Mouse (Mus musculus): Measurements from ENCODE around the gene Ccdc117. TPM values are rescaled to one million over a fixed set of nuclear protein-coding genes. Genes with fewer than 3 reads are reported as not detected.

Gene Ccdc117
- total and polyA plus RNA-seq, 2 experiments from 2014 or later, result 7.3 to 9.7 TPM

DNA sequence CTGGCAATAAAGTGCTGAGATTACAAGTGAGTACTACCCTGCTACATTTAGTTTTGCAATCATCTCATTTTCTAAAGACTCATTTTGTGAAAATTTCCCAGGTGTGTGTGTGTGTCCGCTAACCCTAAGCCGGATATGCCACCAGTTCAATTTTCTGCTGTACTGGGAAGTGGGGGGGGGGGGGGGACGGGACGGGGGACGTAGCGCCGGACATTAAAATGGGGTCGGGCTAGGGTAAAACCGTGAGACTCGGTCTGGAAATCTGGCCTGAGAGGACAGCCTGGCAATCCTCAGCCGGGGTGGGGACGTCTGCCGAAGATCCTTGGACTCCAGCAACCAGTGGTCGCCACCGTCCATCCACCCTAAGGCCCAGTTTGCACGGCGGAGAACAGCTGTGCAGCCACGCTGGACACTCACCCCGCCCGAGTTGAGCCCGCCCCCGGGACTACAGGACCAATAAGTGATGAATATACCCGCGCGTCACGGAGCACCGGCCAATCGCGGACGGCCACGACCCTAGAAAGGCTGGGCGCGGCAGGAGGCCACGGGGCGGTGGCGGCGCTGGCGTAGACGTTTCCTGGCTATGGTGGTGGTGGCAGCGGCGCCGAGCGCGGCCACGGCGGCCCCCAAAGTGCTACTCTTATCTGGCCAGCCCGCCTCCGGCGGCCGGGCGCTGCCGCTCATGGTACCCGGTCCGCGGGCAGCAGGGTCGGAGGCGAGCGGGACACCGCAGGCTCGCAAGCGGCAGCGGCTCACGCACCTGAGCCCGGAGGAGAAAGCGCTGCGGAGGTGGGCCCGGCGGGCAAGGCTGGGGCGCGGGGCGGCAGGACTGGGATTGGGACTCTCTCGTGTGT, 21.3 kb downstream of the Ccdc117 start, which contains the start of gene Xbp1:
Xbp1 (plus strand) TSS at position 248 of the 854 bp plus-strand sequence.
- TF ChIP-seq EP300 (IDR thresholded peaks at IDR 0.05; ENCODE audit: low read depth) (peak; percentile 26; the same call in 1 of the 2 replicates), CTCF (IDR thresholded peaks at IDR 0.05; ENCODE audit: low read depth) (no peak)
- DNase-seq (ENCODE audit: low spot score) (peak; percentile 94), ATAC-seq (ENCODE audit: insufficient read depth, low read depth) (peak; percentile 97)
- H3K4me1 ChIP-seq (ENCODE audit: control insufficient read depth, insufficient read depth), result 0 out of 2 replicates have a peak, but pooled peaks cover 3% of the 10 kb centered on the region
- peak within 1 kb of the TSS; percentile 94 for H3K4me3 ChIP-seq (ENCODE audit: low read depth, low read length)
- no peaks in the 10 kb centered on the region for H3K27me3 ChIP-seq (ENCODE audit: control insufficient read depth, insufficient read depth, low read length)
- H3K9me3 ChIP-seq (replicated peaks; ENCODE audit: control insufficient read depth, low read length), result no peaks in the 10 kb centered on the region
- H3K36me3 ChIP-seq (replicated peaks; ENCODE audit: control insufficient read depth, insufficient read depth, low read length), result peaks cover 35% of the 10 kb centered on the region
- peak within 1 kb of the TSS; percentile 96 for H3K27ac ChIP-seq (ENCODE audit: low read depth)
- H3K4me2 ChIP-seq (ENCODE audit: low read depth, low read length), result peak within 1 kb of the TSS; percentile 68
- WGBS, result under 1% methylated on average over 69 of the region's 72 CpGs
- H3K9ac ChIP-seq (replicated peaks; ENCODE audit: low read depth, low read length), result peak within 1 kb of the TSS; percentile 91

DNA sequence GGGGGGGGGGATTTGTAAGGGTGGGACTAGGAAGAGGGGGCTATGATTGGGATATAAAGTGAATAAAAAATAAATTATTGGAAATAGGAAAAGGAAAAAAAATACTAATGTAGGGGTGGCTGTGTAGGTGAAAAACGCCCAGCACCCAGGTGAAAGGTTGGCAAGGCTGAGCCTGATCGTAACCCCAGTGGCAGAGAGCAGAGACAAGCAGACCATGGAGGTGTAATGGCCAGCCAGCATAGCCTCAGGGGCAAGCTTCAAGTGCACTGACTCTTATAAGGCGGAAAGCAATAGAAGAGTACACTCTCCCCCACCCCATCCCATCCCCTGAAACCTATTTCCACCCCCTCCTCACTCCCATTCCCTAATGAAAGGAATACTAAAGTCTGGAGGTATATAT, 22.3 kb downstream of the Ccdc117 start:
- Histone ChIP-seq H3K9me3 (replicated peaks; ENCODE audit: control insufficient read depth, low read length) (no peaks in the 10 kb centered on the region), H3K27me3 (ENCODE audit: control insufficient read depth, insufficient read depth, low read length) (no peaks in the 10 kb centered on the region), H3K27ac (ENCODE audit: low read depth) (peak overlapping the region; percentile 96), H3K4me2 (ENCODE audit: low read depth, low read length) (peak overlapping the region; percentile 68; the same call in 1 of the 2 replicates), H3K36me3 (replicated peaks; ENCODE audit: control insufficient read depth, insufficient read depth, low read length) (peaks cover 26% of the 10 kb centered on the region), H3K4me3 (ENCODE audit: low read depth, low read length) (no peak overlapping the region), H3K4me1 (ENCODE audit: control insufficient read depth, insufficient read depth) (0 out of 2 replicates have a peak, but pooled peaks cover 3% of the 10 kb centered on the region), H3K9ac (replicated peaks; ENCODE audit: low read depth, low read length) (no peak overlapping the region)
- DNase-seq (ENCODE audit: low spot score) (no peak), ATAC-seq (ENCODE audit: insufficient read depth, low read depth) (no peak)
- TF ChIP-seq EP300 (IDR thresholded peaks at IDR 0.05; ENCODE audit: low read depth) (no peak), CTCF (IDR thresholded peaks at IDR 0.05; ENCODE audit: low read depth) (no peak)
- 67% methylated on average over 3 of the region's 3 CpGs for WGBS

DNA sequence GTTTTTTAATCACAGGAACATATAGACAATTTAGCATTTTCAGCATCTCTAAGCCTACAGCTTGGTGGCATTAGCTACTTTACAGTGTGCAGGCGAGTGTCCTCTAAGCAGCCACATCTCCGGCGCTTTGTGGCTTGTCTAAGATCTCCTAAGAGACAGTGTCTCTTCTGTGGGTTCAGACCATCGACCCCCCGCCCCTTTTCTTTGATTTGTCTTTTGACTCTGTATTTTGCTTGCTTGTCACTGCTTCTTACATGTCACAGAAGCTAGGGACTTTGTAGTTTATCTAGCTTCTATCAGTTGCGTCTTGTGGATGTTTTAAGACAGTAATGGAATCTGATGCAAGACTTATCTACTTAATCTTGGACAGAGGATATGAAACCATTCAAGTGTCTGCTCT, 24.6 kb downstream of the Ccdc117 start:
- no peak overlapping the region for H3K4me3 ChIP-seq (ENCODE audit: low read depth, low read length)
- 0 out of 2 replicates have a peak, but pooled peaks cover 3% of the 10 kb centered on the region for H3K4me1 ChIP-seq (ENCODE audit: control insufficient read depth, insufficient read depth)
- no peak overlapping the region for H3K4me2 ChIP-seq (ENCODE audit: low read depth, low read length)
- H3K27ac ChIP-seq (ENCODE audit: low read depth), result no peak overlapping the region
- ATAC-seq (ENCODE audit: insufficient read depth, low read depth) (no peak), DNase-seq (ENCODE audit: low spot score) (no peak)
- H3K27me3 ChIP-seq (ENCODE audit: control insufficient read depth, insufficient read depth, low read length), result no peaks in the 10 kb centered on the region
- no peaks in the 10 kb centered on the region for H3K9me3 ChIP-seq (replicated peaks; ENCODE audit: control insufficient read depth, low read length)
- H3K9ac ChIP-seq (replicated peaks; ENCODE audit: low read depth, low read length), result no peak overlapping the region
- H3K36me3 ChIP-seq (replicated peaks; ENCODE audit: control insufficient read depth, insufficient read depth, low read length), result 0 out of 2 replicates have a peak, but pooled peaks cover 2% of the 10 kb centered on the region
- TF ChIP-seq EP300 (IDR thresholded peaks at IDR 0.05; ENCODE audit: low read depth) (no peak), CTCF (IDR thresholded peaks at IDR 0.05; ENCODE audit: low read depth) (no peak)
- 71% methylated on average over 6 of the region's 6 CpGs for WGBS

DNA sequence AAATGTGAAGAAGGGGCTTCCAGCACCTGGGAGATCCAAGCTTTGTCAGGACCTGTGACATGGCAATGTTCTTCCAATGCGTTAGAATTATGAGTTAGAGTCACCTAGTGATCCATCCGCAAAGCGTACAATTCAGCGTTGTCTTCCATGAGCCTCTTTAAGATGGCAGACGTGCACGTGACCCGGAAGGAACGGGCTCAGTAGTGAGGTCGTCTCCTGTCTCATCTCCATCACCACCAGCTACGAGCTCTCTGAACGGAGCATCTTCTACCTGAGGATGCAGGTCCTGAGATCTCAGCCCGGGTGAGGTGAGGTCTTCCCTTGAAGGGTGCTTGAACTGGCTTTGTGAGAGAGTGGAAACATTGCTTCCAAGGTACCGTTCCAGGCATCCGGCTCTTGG, 25.4 kb downstream of the Ccdc117 start:
- Histone ChIP-seq H3K9me3 (replicated peaks; ENCODE audit: control insufficient read depth, low read length) (no peaks in the 10 kb centered on the region), H3K36me3 (replicated peaks; ENCODE audit: control insufficient read depth, insufficient read depth, low read length) (no peaks in the 10 kb centered on the region), H3K4me1 (ENCODE audit: control insufficient read depth, insufficient read depth) (no peaks in the 10 kb centered on the region), H3K27me3 (ENCODE audit: control insufficient read depth, insufficient read depth, low read length) (no peaks in the 10 kb centered on the region), H3K4me3 (ENCODE audit: low read depth, low read length) (no peak overlapping the region), H3K4me2 (ENCODE audit: low read depth, low read length) (no peak overlapping the region), H3K27ac (ENCODE audit: low read depth) (no peak overlapping the region), H3K9ac (replicated peaks; ENCODE audit: low read depth, low read length) (no peak overlapping the region)
- DNase-seq (ENCODE audit: low spot score) (no peak), ATAC-seq (ENCODE audit: insufficient read depth, low read depth) (no peak)
- WGBS, result 90% methylated on average over 14 of the region's 14 CpGs
- TF ChIP-seq CTCF (IDR thresholded peaks at IDR 0.05; ENCODE audit: low read depth) (no peak), EP300 (IDR thresholded peaks at IDR 0.05; ENCODE audit: low read depth) (no peak)

DNA sequence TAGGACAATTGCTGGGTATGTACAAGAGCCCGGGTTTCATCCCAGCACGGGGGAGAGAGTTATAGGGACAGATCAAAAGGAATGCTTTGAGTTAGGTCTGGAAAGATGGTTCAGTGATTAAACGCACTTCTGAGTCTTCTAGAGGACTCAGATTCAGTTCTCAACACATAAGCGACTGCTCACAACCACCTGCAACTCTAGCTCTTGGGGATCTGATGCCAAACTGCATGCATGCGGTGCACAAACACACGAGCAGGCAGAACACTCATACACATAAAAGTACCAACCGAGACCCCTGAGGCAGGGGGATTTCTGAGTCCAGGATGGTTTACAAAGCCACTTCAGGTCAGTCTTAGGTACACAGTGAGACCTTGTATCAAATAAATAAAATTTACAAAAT, 25.8 kb downstream of the Ccdc117 start:
- H3K9ac ChIP-seq (replicated peaks; ENCODE audit: low read depth, low read length), result no peak overlapping the region
- TF ChIP-seq CTCF (IDR thresholded peaks at IDR 0.05; ENCODE audit: low read depth) (no peak), EP300 (IDR thresholded peaks at IDR 0.05; ENCODE audit: low read depth) (no peak)
- 82% methylated on average over 7 of the region's 7 CpGs for WGBS
- DNase-seq (ENCODE audit: low spot score) (no peak), ATAC-seq (ENCODE audit: insufficient read depth, low read depth) (no peak)
- H3K27ac ChIP-seq (ENCODE audit: low read depth), result no peak overlapping the region
- no peak overlapping the region for H3K4me3 ChIP-seq (ENCODE audit: low read depth, low read length)
- H3K4me2 ChIP-seq (ENCODE audit: low read depth, low read length), result no peak overlapping the region
- no peaks in the 10 kb centered on the region for H3K9me3 ChIP-seq (replicated peaks; ENCODE audit: control insufficient read depth, low read length)
- H3K36me3 ChIP-seq (replicated peaks; ENCODE audit: control insufficient read depth, insufficient read depth, low read length), result no peaks in the 10 kb centered on the region
- no peaks in the 10 kb centered on the region for H3K4me1 ChIP-seq (ENCODE audit: control insufficient read depth, insufficient read depth)
- H3K27me3 ChIP-seq (ENCODE audit: control insufficient read depth, insufficient read depth, low read length), result no peaks in the 10 kb centered on the region

All from heart, postnatal 0 days (tissue).